Mouse (Mus musculus) C2C12 (cell line): ENCODE measurements around the gene Minpp1. TPM values are rescaled to one million over a fixed set of nuclear protein-coding genes. Genes with fewer than 3 reads are reported as not detected.

Source experiments
- H3K27me3 ChIP-seq: one replicate; pipeline ENCODE4 v1.6.1; 2011; ENCODE audit not compliant: control insufficient read depth, insufficient read depth, insufficient read length
- H3K36me3 ChIP-seq: one replicate; pipeline ENCODE4 v1.6.1; 2011; ENCODE audit not compliant: control insufficient read depth, insufficient read depth
- H3K4me3 ChIP-seq: one replicate; pipeline ENCODE4 v1.5.1; 2011; ENCODE audit warnings: mild to moderate bottlenecking, control low read depth; ENCODE audit not compliant: poor library complexity, insufficient read depth, severe bottlenecking
- H3K79me2 ChIP-seq: one replicate; pipeline ENCODE4 v1.6.1; 2011; ENCODE audit not compliant: control insufficient read depth, insufficient read depth
- H3K79me3 ChIP-seq: one replicate; pipeline ENCODE4 v1.6.1; 2011; ENCODE audit warnings: low read depth, control low read depth
- H3ac ChIP-seq: one replicate; pipeline ENCODE3; 2011; ENCODE audit warnings: low read depth; ENCODE audit not compliant: control insufficient read depth, insufficient read length
- CEBPB ChIP-seq: IDR thresholded peaks from one replicate; pipeline ENCODE4 v1.6.1; 2011; ENCODE audit warnings: low read depth, mild to moderate bottlenecking, control low read depth, moderate library complexity
- CTCF ChIP-seq: IDR thresholded peaks from one replicate; pipeline ENCODE4 v1.5.1; 2011; ENCODE audit not compliant: control insufficient read depth, insufficient read depth, insufficient read length
- FOSL1 ChIP-seq: IDR thresholded peaks from one replicate; pipeline ENCODE4 v1.8.0; 2011; ENCODE audit warnings: mild to moderate bottlenecking, low read length; ENCODE audit not compliant: poor library complexity, insufficient read depth, severe bottlenecking
- MAX ChIP-seq: IDR thresholded peaks from one replicate; pipeline ENCODE4 v1.6.1; 2011; ENCODE audit warnings: mild to moderate bottlenecking, control low read depth
- MYOD1 ChIP-seq: IDR thresholded peaks from one replicate; pipeline ENCODE4 v1.6.1; 2011; ENCODE audit warnings: low read depth; ENCODE audit not compliant: control insufficient read depth, insufficient read length
- MYOG ChIP-seq: IDR thresholded peaks from one replicate; pipeline ENCODE4 v1.6.1; 2011; ENCODE audit not compliant: control insufficient read depth, insufficient read length; ENCODE audit errors: extremely low read depth
- USF1 ChIP-seq: IDR thresholded peaks from one replicate; pipeline ENCODE4 v1.6.1; 2011; ENCODE audit warnings: low read depth, mild to moderate bottlenecking, control low read depth, moderate library complexity
- polyA plus RNA-seq: library from polyadenylated mRNA; unstranded; fragments of >200 nt; fragmentation: generic; extraction: Trizol; gene quantifications from one replicate; pipeline ENCODE4 v1.2.1, GENCODE M21; 2012; ENCODE audit warnings: missing spikeins

Minpp1 gene
- polyA plus RNA-seq, 1 experiment: 30.4 TPM

GRCm38 (mm10) chr19:32493471-32493870, 7.9 kb downstream of the Minpp1 start:
- Histone ChIP-seq H3K36me3 (peaks cover 47% of the 10 kb centered on the region), H3K27me3 (no peaks in the 10 kb centered on the region), H3K79me2 (peaks cover 46% of the 10 kb centered on the region), H3K79me3 (peaks cover 13% of the 10 kb centered on the region), H3ac (no peak overlapping the region), H3K4me3 (no peak overlapping the region)
- TF ChIP-seq USF1 (no peak), MYOD1 (no peak), MYOG (no peak), CEBPB (no peak), CTCF (no peak), MAX (no peak), FOSL1 (no peak)

- no peak for TF ChIP-seq MYOG
- TF ChIP-seq CEBPB: no peak
- TF ChIP-seq FOSL1: no peak
- TF ChIP-seq USF1: no peak
- no peak for TF ChIP-seq MYOD1
- no peak for TF ChIP-seq MAX
- no peak for TF ChIP-seq CTCF
- Histone ChIP-seq H3K79me3 (peaks cover 6% of the 10 kb centered on the region), H3K36me3 (peaks cover 52% of the 10 kb centered on the region)
Observed at GRCm38 (mm10) chr19:32494611-32495010, 9.0 kb downstream of the Minpp1 start.

GRCm38 (mm10) chr19:32495034-32495433, 9.5 kb downstream of the Minpp1 start:
- peaks cover 6% of the 10 kb centered on the region for H3K79me3 ChIP-seq
- H3K36me3 ChIP-seq: peaks cover 56% of the 10 kb centered on the region
- no peak overlapping the region for H3K4me3 ChIP-seq
- no peaks in the 10 kb centered on the region for H3K27me3 ChIP-seq
- peaks cover 34% of the 10 kb centered on the region for H3K79me2 ChIP-seq
- TF ChIP-seq MAX (no peak), CEBPB (no peak), MYOD1 (no peak), MYOG (no peak), CTCF (no peak)
- H3ac ChIP-seq: no peak overlapping the region

More at GRCm38 (mm10) chr19:32494611-32495010, 9.0 kb downstream of the Minpp1 start:
- Histone ChIP-seq H3K27me3 (no peaks in the 10 kb centered on the region), H3K4me3 (no peak overlapping the region), H3ac (no peak overlapping the region), H3K79me2 (peaks cover 35% of the 10 kb centered on the region)

DNA sequence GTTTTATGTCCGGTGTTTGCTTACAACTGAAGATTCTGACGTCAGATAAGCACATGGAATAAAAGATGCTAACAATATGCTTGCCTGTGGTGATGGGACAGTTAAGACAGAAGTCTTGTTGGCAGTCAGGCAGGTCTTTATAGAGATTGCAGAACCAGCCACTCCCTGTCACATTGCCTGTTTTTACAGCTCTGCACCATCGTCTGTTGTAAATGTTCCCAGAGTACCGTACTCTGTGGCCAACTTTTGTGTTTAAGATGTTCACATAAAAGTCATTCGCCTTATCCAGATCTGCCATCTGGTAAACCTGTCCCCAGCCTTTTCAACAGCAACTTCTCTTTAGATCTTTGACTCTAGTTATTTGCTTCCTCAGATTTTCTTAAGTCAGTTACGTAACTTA, 11.8 kb downstream of the Minpp1 start:
- H3K4me3 ChIP-seq: no peak overlapping the region
- H3K79me2 ChIP-seq: peaks cover 39% of the 10 kb centered on the region
- H3ac ChIP-seq: no peak overlapping the region
- H3K79me3 ChIP-seq: peaks cover 3% of the 10 kb centered on the region
- H3K27me3 ChIP-seq: no peaks in the 10 kb centered on the region
- H3K36me3 ChIP-seq: peaks cover 51% of the 10 kb centered on the region
- TF ChIP-seq FOSL1 (no peak), CEBPB (no peak), CTCF (no peak), MYOG (no peak), MYOD1 (no peak), USF1 (no peak), MAX (no peak)

GRCm38 (mm10) chr19:32498002-32498401, 12.4 kb downstream of the Minpp1 start:
- H3K79me3 ChIP-seq: peaks cover 6% of the 10 kb centered on the region
- no peak overlapping the region for H3ac ChIP-seq
- TF ChIP-seq CEBPB (no peak), MYOG (no peak), MAX (no peak), MYOD1 (no peak), USF1 (no peak), FOSL1 (no peak), CTCF (no peak)
- H3K4me3 ChIP-seq: no peak overlapping the region
- peaks cover 38% of the 10 kb centered on the region for H3K79me2 ChIP-seq
- no peaks in the 10 kb centered on the region for H3K27me3 ChIP-seq
- peaks cover 46% of the 10 kb centered on the region for H3K36me3 ChIP-seq

- Histone ChIP-seq H3K79me2 (peaks cover 48% of the 10 kb centered on the region), H3K36me3 (peaks cover 33% of the 10 kb centered on the region), H3K79me3 (peaks cover 10% of the 10 kb centered on the region), H3K4me3 (no peak overlapping the region), H3ac (no peak overlapping the region), H3K27me3 (no peaks in the 10 kb centered on the region)
- no peak for TF ChIP-seq USF1
- TF ChIP-seq CEBPB: peak; percentile 1
Observed at GRCm38 (mm10) chr19:32501414-32501813, 15.8 kb downstream of the Minpp1 start.
